Mouse (Mus musculus) embryonic fibroblast, embryonic 13.5 days (primary cell): Measurements from ENCODE around the gene Rftn1.

Experiments used
- CTCF ChIP-seq: IDR thresholded peaks from 2 replicates; pipeline ENCODE4 v1.5.1; 2011; ENCODE audit warnings: mild to moderate bottlenecking, control low read depth, low read length, moderate library complexity, borderline replicate concordance; ENCODE audit not compliant: insufficient read depth
- POLR2A ChIP-seq: IDR thresholded peaks from 2 replicates; pipeline ENCODE4 v1.6.1; 2011; ENCODE audit warnings: low read depth, mild to moderate bottlenecking, control low read depth, low read length, moderate library complexity

GRCm38 (mm10) chr17:50036751-50037385 lies 153.6 kb downstream of the Rftn1 start:
- no peak for TF ChIP-seq CTCF
- TF ChIP-seq POLR2A, result no peak
